ENCODE assay signal across 8 mouse cellular contexts in genomic region chr11:88412423-88413094, GRCm38 (mm10).
DNase-seq lines count a peak whose midpoint lies in the region; ATAC-seq and TF ChIP-seq lines count a peak whose summit lies in the region.

No protein-coding gene starts in this region.

- no peaks in the 10 kb centered on the region for H3K9me3 ChIP-seq in hindbrain, postnatal 0 days (ENCODE audit: low read length)
- H3K9me3 ChIP-seq in midbrain, embryonic 10.5 days (replicated peaks): no peaks in the 10 kb centered on the region

- H3K4me2 ChIP-seq in hindbrain, postnatal 0 days (ENCODE audit: low read depth, low read length): no peak overlapping the region

- H3K4me3 ChIP-seq in hindbrain, postnatal 0 days (ENCODE audit: low read length): no peak overlapping the region
- no peak overlapping the region for H3K4me3 ChIP-seq in midbrain, embryonic 10.5 days

- ATAC-seq in frontal cortex, adult (ENCODE audit: low TSS enrichment): peak; percentile 75; the same call in 1 of the 2 replicates
- peak; percentile 71; the same call in 1 of the 2 replicates for ATAC-seq in hindbrain, postnatal 0 days

- 28% methylated on average over 4 of the region's 5 CpGs for WGBS in hindbrain, postnatal 0 days
- whole genome bisulfite sequencing in midbrain, embryonic 10.5 days: 36% methylated on average over 5 of the region's 5 CpGs

- no peak overlapping the region for H3K27ac ChIP-seq in hindbrain, postnatal 0 days
- H3K27ac ChIP-seq in midbrain, embryonic 10.5 days (replicated peaks): peak overlapping the region; percentile 84

- DNase-seq in cerebellum, adult 18-20 months: peak; percentile 65 to 72
- no peak for DNase-seq in cerebellum, adult 11 months
- peak; percentile 43 for DNase-seq in cerebellum, adult 9-11 months
- peak; percentile 83 for DNase-seq in hindbrain, postnatal 0 days (ENCODE audit: low spot score)
- peak; percentile 52 to 83 for DNase-seq in left cerebral cortex, postnatal 10 days (ENCODE audit: extremely low spot score in 1 of 2, low spot score in 2 of 2)
- peak; percentile 84 for DNase-seq in midbrain, embryonic 10.5 days (ENCODE audit: low spot score)
- peak; percentile 74 for DNase-seq in right cerebral cortex, postnatal 4 days

- peaks cover 22% of the 10 kb centered on the region for H3K4me1 ChIP-seq in hindbrain, postnatal 0 days (ENCODE audit: insufficient read depth, low read length)
- peaks cover 69% of the 10 kb centered on the region for H3K4me1 ChIP-seq in midbrain, embryonic 10.5 days

- TF ChIP-seq CTCF in hindbrain, postnatal 0 days (IDR thresholded peaks at IDR 0.05; ENCODE audit: low read depth): peak; percentile 88

- intact Hi-C loops in left cerebral cortex, postnatal 10 days (cut with DNase I): loop anchor here (10.0 kb wide), 1 partner anchor 128 kb away; no protein-coding TSS in a partner anchor

- no peaks in the 10 kb centered on the region; the same call in 1 of the 2 replicates for H3K36me3 ChIP-seq in hindbrain, postnatal 0 days (ENCODE audit: insufficient read depth, low read length)
- H3K36me3 ChIP-seq in midbrain, embryonic 10.5 days: peaks cover 59% of the 10 kb centered on the region

- H3K27me3 ChIP-seq in hindbrain, postnatal 0 days (ENCODE audit: insufficient read depth, low read length): no peaks in the 10 kb centered on the region
- no peaks in the 10 kb centered on the region; the same call in 1 of the 2 replicates for H3K27me3 ChIP-seq in midbrain, embryonic 10.5 days (ENCODE audit: low read depth, poor library complexity, severe bottlenecking)

- H3K9ac ChIP-seq in hindbrain, postnatal 0 days (replicated peaks; ENCODE audit: low read length): no peak overlapping the region
